In the genomic region with DNA sequence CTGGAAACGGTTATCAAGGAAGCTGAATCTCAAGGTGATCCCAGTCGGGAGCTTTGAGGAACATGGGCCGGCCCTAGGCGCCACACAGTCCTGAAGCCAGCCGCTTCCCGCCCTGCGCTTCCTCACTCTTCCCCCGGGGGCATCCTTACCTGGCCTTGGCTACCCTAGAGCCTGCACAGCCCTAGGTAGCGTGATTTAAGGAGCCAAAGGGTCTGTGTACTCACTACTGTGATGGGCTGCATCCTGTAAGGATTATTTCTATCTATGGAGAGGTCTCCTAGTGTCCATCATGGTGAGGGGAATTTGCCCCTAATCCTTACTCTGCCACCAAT, we compare ENCODE assay signal across 8 mouse cellular contexts. TPM values are rescaled to one million over a fixed set of nuclear protein-coding genes. Genes with fewer than 3 reads are reported as not detected.
DNase-seq lines count a peak whose midpoint lies in the region; ATAC-seq lines count a peak whose summit lies in the region.

No protein-coding gene starts in this region.

- 0 out of 2 replicates have a peak, but pooled peaks cover 4% of the 10 kb centered on the region for H3K36me3 ChIP-seq in limb, embryonic 10.5 days
- H3K36me3 ChIP-seq in neural tube, embryonic 14.5 days (ENCODE audit: control insufficient read depth, insufficient read depth, low read length), result no peaks in the 10 kb centered on the region

- peak overlapping the region; percentile 62 for H3K4me3 ChIP-seq in limb, embryonic 10.5 days
- H3K4me3 ChIP-seq in neural tube, embryonic 14.5 days (ENCODE audit: low read depth, low read length), result peak overlapping the region; percentile 67

- H3K4me2 ChIP-seq in neural tube, embryonic 14.5 days (ENCODE audit: low read depth, low read length), result peak overlapping the region; percentile 66

- H3K27me3 ChIP-seq in limb, embryonic 10.5 days (ENCODE audit: low read depth, poor library complexity, severe bottlenecking), result no peaks in the 10 kb centered on the region
- no peaks in the 10 kb centered on the region for H3K27me3 ChIP-seq in neural tube, embryonic 14.5 days (ENCODE audit: control insufficient read depth, insufficient read depth, low read length)

- H3K27ac ChIP-seq in limb, embryonic 10.5 days, result peak overlapping the region; percentile 91
- H3K27ac ChIP-seq in neural tube, embryonic 14.5 days (ENCODE audit: low read depth, low read length), result peak overlapping the region; percentile 74

- H3K9me3 ChIP-seq in limb, embryonic 10.5 days (replicated peaks), result no peaks in the 10 kb centered on the region
- no peaks in the 10 kb centered on the region for H3K9me3 ChIP-seq in neural tube, embryonic 14.5 days (ENCODE audit: control insufficient read depth, low read length)

- WGBS in limb, embryonic 10.5 days, result 0% methylated on average over 9 of the region's 9 CpGs
- WGBS in neural tube, embryonic 14.5 days, result 0% methylated on average over 9 of the region's 9 CpGs

- peak; percentile 86 for DNase-seq in adrenal gland, postnatal 14 days
- DNase-seq in adrenal gland, adult 18-20 months (ENCODE audit: low spot score in 2 of 2), result no peak
- DNase-seq in right cerebral cortex, postnatal 14 days, result peak; percentile 70
- no peak for DNase-seq in right cerebral cortex, postnatal 10 days (ENCODE audit: low spot score in 2 of 2)
- DNase-seq in limb, embryonic 10.5 days (ENCODE audit: low spot score), result no peak
- no peak for DNase-seq in thymus, postnatal 0 days (ENCODE audit: low spot score)
- no peak for DNase-seq in kidney, postnatal 36 days

- peaks cover 13% of the 10 kb centered on the region for H3K4me1 ChIP-seq in limb, embryonic 10.5 days
- H3K4me1 ChIP-seq in neural tube, embryonic 14.5 days (ENCODE audit: control insufficient read depth, insufficient read depth, low read length), result peaks cover 10% of the 10 kb centered on the region

- peak; percentile 97 for ATAC-seq in neural tube, embryonic 14.5 days (ENCODE audit: low read depth)

- H3K9ac ChIP-seq in neural tube, embryonic 14.5 days (replicated peaks; ENCODE audit: low read depth, low read length), result peak overlapping the region; percentile 78

RNA-seq across cellular contexts. Expression of gene Ccdc191, which starts 0.4 kb away (rescaled TPM):
- 6.4 and 7.8 TPM in 2 replicates for total RNA-seq in adrenal gland, postnatal 14 days (2021)
- total RNA-seq in adrenal gland, adult 18-20 months (2021), result 1 to 10 TPM; 5.3 to 5.5 TPM
- polyA plus RNA-seq in limb, embryonic 10.5 days (2016; fragmentation: Nextera tagmentation; extraction: Ambion mirVana), result 13.9 and 14.8 TPM in 2 replicates
- polyA plus RNA-seq in neural tube, embryonic 14.5 days (2014; fragmentation: Nextera tagmentation; extraction: Ambion mirVana), result 5.9 and 6.2 TPM in 2 replicates
- 5.4 and 6.5 TPM in 2 replicates for polyA plus RNA-seq in thymus, postnatal 0 days (2015; fragmentation: Nextera tagmentation; extraction: Ambion mirVana)

RNA-seq across cellular contexts. Expression of gene Qtrt2, which starts 36.6 kb away (rescaled TPM):
- total RNA-seq in adrenal gland, postnatal 14 days (2021), result 31.5 and 31.9 TPM in 2 replicates
- total RNA-seq in adrenal gland, adult 18-20 months (2021), result 10 to 100 TPM; 34.7 to 35.0 TPM
- 33.4 and 36.9 TPM in 2 replicates for polyA plus RNA-seq in limb, embryonic 10.5 days (2016; fragmentation: Nextera tagmentation; extraction: Ambion mirVana)
- 24.8 and 25.0 TPM in 2 replicates for polyA plus RNA-seq in neural tube, embryonic 14.5 days (2014; fragmentation: Nextera tagmentation; extraction: Ambion mirVana)
- polyA plus RNA-seq in thymus, postnatal 0 days (2015; fragmentation: Nextera tagmentation; extraction: Ambion mirVana), result 15.3 and 16.0 TPM in 2 replicates

Comparison
In these comparisons a context has a peak if more than half of its experiments do, and no peak if none do; other contexts are left out.
1. DNase-seq: peak in adrenal gland, postnatal 14 days (single experiment) and right cerebral cortex, postnatal 14 days (single experiment); none in adrenal gland, adult 18-20 months (0 of 2), right cerebral cortex, postnatal 10 days (0 of 2), limb, embryonic 10.5 days (single experiment), thymus, postnatal 0 days (single experiment) and kidney, postnatal 36 days (0 of 2).